Mouse (Mus musculus) G1E (cell line): Measurements from ENCODE around the gene Tnni3. TPM values are rescaled to one million over a fixed set of nuclear protein-coding genes. Genes with fewer than 3 reads are reported as not detected.

Experiments used
- ATAC-seq: 2 replicates; pipeline ENCODE4 v1.8.0; 2016; ENCODE audit warnings: mild to moderate bottlenecking; ENCODE audit not compliant: insufficient number of reproducible peaks, poor library complexity, low FRiP score, severe bottlenecking; ENCODE audit errors: extremely low read depth
- DNase-seq: peaks from one replicate; pipeline ENCODE4 v3.0.0; 2012; ENCODE audit warnings: low spot score
- H3K27me3 ChIP-seq: 2 replicates; pipeline ENCODE4 v1.6.1; 2012; ENCODE audit warnings: mild to moderate bottlenecking, low read length, inconsistent platforms; ENCODE audit not compliant: insufficient read depth
- H3K36me3 ChIP-seq: replicated peaks from 2 replicates; pipeline ENCODE3; 2012; ENCODE audit warnings: mild to moderate bottlenecking, inconsistent platforms
- H3K4me1 ChIP-seq: 2 replicates; pipeline ENCODE4 v1.6.1; 2012; ENCODE audit warnings: low read depth, low read length, inconsistent platforms, mixed read lengths; ENCODE audit not compliant: insufficient read depth
- H3K4me3 ChIP-seq: 2 replicates; pipeline ENCODE4 v1.5.1; 2012; ENCODE audit warnings: low read depth, mild to moderate bottlenecking, inconsistent platforms, low read length, moderate library complexity, mixed read lengths
- H3K9me3 ChIP-seq: replicated peaks from 2 replicates; pipeline ENCODE4 v1.6.1; 2012; ENCODE audit warnings: inconsistent platforms
- CTCF ChIP-seq: IDR thresholded peaks from 2 replicates; pipeline ENCODE4 v1.5.1; 2012; ENCODE audit warnings: low read depth, low read length, inconsistent platforms, mixed read lengths
- GATA1 ChIP-seq: IDR thresholded peaks from 2 replicates; pipeline ENCODE4 v1.6.1; 2012; ENCODE audit warnings: borderline replicate concordance, low read length, inconsistent platforms, mixed read lengths
- GATA2 ChIP-seq: IDR thresholded peaks from 2 replicates; pipeline ENCODE4 v1.6.1; 2012; ENCODE audit warnings: low read depth, low read length, inconsistent platforms, borderline replicate concordance
- POLR2AphosphoS5 ChIP-seq: IDR thresholded peaks from 2 replicates; pipeline ENCODE4 v1.6.1; 2012; ENCODE audit warnings: low read depth, low read length, inconsistent platforms; ENCODE audit not compliant: insufficient replicate concordance
- TAL1 ChIP-seq: conservative IDR thresholded peaks from 2 replicates; pipeline ENCODE4 v1.6.1; 2012; ENCODE audit warnings: low read depth, low read length, inconsistent platforms, mixed read lengths
- polyA plus RNA-seq: library from polyadenylated mRNA; stranded (reverse); fragments of >175 nt; gene quantifications from 2 replicates; pipeline ENCODE4 v1.2.3, GENCODE M21; 2012
- total RNA-seq, 2 experiments: library from RNA; stranded (forward) in 1 of 2; stranded (reverse) in 1 of 2; fragments of 200-1000 nt in 1 of 2; fragments of >200 nt in 1 of 2; fragmentation: Nextera tagmentation in 1 of 2; gene quantifications; 2 replicates each; pipeline ENCODE4 v1.2.3; 2014 to 2017

Gene Tnni3
- total and polyA plus RNA-seq, 3 experiments: 0.15 TPM; not detected in 2

GRCm38 (mm10) chr7:4501558-4502397, 22.3 kb downstream of the Tnni3 start, which contains the start of gene Ppp1r12c:
Ppp1r12c (minus strand) TSS chr7:4501680.
- H3K4me1 ChIP-seq: peaks cover 75% of the 10 kb centered on the region
- no peaks in the 10 kb centered on the region for H3K27me3 ChIP-seq
- DNase-seq (peak; percentile 92), ATAC-seq (peak; percentile 61)
- peaks cover 34% of the 10 kb centered on the region for H3K36me3 ChIP-seq
- H3K4me3 ChIP-seq: peak within 1 kb of the TSS; percentile 100
- no peaks in the 10 kb centered on the region for H3K9me3 ChIP-seq
- no peak for TF ChIP-seq TAL1
- no peak for TF ChIP-seq GATA2
- TF ChIP-seq CTCF: no peak
- TF ChIP-seq POLR2AphosphoS5: no peak
- no peak for TF ChIP-seq GATA1

- DNase-seq: no peak
- H3K36me3 ChIP-seq: peaks cover 42% of the 10 kb centered on the region
Observed at GRCm38 (mm10) chr7:4500892-4501471, 23.0 kb downstream of the Tnni3 start.

GRCm38 (mm10) chr7:4499034-4499433, 25.0 kb downstream of the Tnni3 start:
- ATAC-seq: no peak
- Histone ChIP-seq H3K27me3 (no peaks in the 10 kb centered on the region), H3K36me3 (peaks cover 62% of the 10 kb centered on the region), H3K4me1 (peaks cover 66% of the 10 kb centered on the region), H3K9me3 (no peaks in the 10 kb centered on the region), H3K4me3 (peak overlapping the region; percentile 48; the same call in 1 of the 2 replicates)
- TF ChIP-seq GATA2: no peak
- TF ChIP-seq GATA1: no peak
- no peak for TF ChIP-seq POLR2AphosphoS5
- TF ChIP-seq TAL1: no peak
- no peak for TF ChIP-seq CTCF
- DNase-seq: no peak

More at GRCm38 (mm10) chr7:4500892-4501471, 23.0 kb downstream of the Tnni3 start:
- no peak for ATAC-seq
- peak overlapping the region; percentile 100 for H3K4me3 ChIP-seq
- no peaks in the 10 kb centered on the region for H3K9me3 ChIP-seq
- peaks cover 76% of the 10 kb centered on the region for H3K4me1 ChIP-seq
- no peaks in the 10 kb centered on the region for H3K27me3 ChIP-seq
- TF ChIP-seq GATA2 (no peak), CTCF (no peak), TAL1 (no peak), POLR2AphosphoS5 (no peak), GATA1 (no peak)

- no peak for ATAC-seq
- Histone ChIP-seq H3K4me3 (peak overlapping the region; percentile 31; the same call in 1 of the 2 replicates), H3K9me3 (no peaks in the 10 kb centered on the region), H3K4me1 (peaks cover 65% of the 10 kb centered on the region), H3K36me3 (peaks cover 70% of the 10 kb centered on the region), H3K27me3 (no peaks in the 10 kb centered on the region)
- DNase-seq: no peak
- TF ChIP-seq GATA2 (no peak), GATA1 (no peak), TAL1 (no peak), CTCF (no peak), POLR2AphosphoS5 (no peak)
Observed at GRCm38 (mm10) chr7:4498251-4498650, 25.8 kb downstream of the Tnni3 start.

GRCm38 (mm10) chr7:4497271-4497903, 26.6 kb downstream of the Tnni3 start:
- ATAC-seq (no peak), DNase-seq (no peak)
- no peaks in the 10 kb centered on the region for H3K27me3 ChIP-seq
- H3K4me3 ChIP-seq: no peak overlapping the region
- H3K36me3 ChIP-seq: peaks cover 78% of the 10 kb centered on the region
- H3K9me3 ChIP-seq: no peaks in the 10 kb centered on the region
- peaks cover 67% of the 10 kb centered on the region for H3K4me1 ChIP-seq
- TF ChIP-seq POLR2AphosphoS5: no peak
- no peak for TF ChIP-seq GATA1
- TF ChIP-seq GATA2: no peak
- no peak for TF ChIP-seq TAL1
- TF ChIP-seq CTCF: no peak

GRCm38 (mm10) chr7:4496468-4496867, 27.6 kb downstream of the Tnni3 start:
- peaks cover 74% of the 10 kb centered on the region for H3K4me1 ChIP-seq

More at GRCm38 (mm10) chr7:4496468-4496867, 27.6 kb downstream of the Tnni3 start:
- Histone ChIP-seq H3K9me3 (no peaks in the 10 kb centered on the region), H3K36me3 (peaks cover 87% of the 10 kb centered on the region), H3K4me3 (no peak overlapping the region), H3K27me3 (no peaks in the 10 kb centered on the region)
- ATAC-seq (no peak), DNase-seq (no peak)
- TF ChIP-seq POLR2AphosphoS5: no peak
- TF ChIP-seq GATA2: no peak
- no peak for TF ChIP-seq TAL1
- TF ChIP-seq CTCF: no peak
- TF ChIP-seq GATA1: no peak
